Mouse (Mus musculus): ENCODE results near the gene Fam207a. TPM values are rescaled to one million over a fixed set of nuclear protein-coding genes. Genes with fewer than 3 reads are reported as not detected.

The Fam207a gene
- total and polyA plus RNA-seq, 3 experiments: 8.2 to 10.4 (median 10.3) TPM

GRCm38 (mm10) chr10:77557641-77558040 lies 42.1 kb upstream of the Fam207a start:
- Histone ChIP-seq H3K9ac (ENCODE audit: low read depth, low read length) (no peak overlapping the region), H3K27me3 (ENCODE audit: control insufficient read depth, insufficient read depth, low read length) (no peaks in the 10 kb centered on the region), H3K4me3 (no peak overlapping the region), H3K27ac (no peak overlapping the region), H3K4me1 (ENCODE audit: control insufficient read depth, insufficient read depth, low read length) (no peaks in the 10 kb centered on the region), H3K79me2 (replicated peaks; ENCODE audit: control insufficient read depth, insufficient read depth, low read length) (no peaks in the 10 kb centered on the region), H3K36me3 (ENCODE audit: control insufficient read depth, insufficient read depth, low read length) (no peaks in the 10 kb centered on the region)
- TF ChIP-seq CTCF (IDR thresholded peaks at IDR 0.05) (peak; percentile 59), EP300 (IDR thresholded peaks at IDR 0.05; ENCODE audit: insufficient read depth, low read depth, low read length) (no peak)
- no peak for DNase-seq
- intact Hi-C loops (cut with DNase I): loop anchor here (2.0 kb wide), 1 partner anchor 41 kb away; no protein-coding TSS in a partner anchor
- 89% methylated on average over 4 of the region's 4 CpGs for WGBS

- H3K4me3 ChIP-seq: no peak overlapping the region
- no peaks in the 10 kb centered on the region for H3K79me2 ChIP-seq (replicated peaks; ENCODE audit: control insufficient read depth, insufficient read depth, low read length)
- DNase-seq: no peak
- intact Hi-C loops (cut with DNase I): loop anchor here (2.0 kb wide), 1 partner anchor 40 kb away; no protein-coding TSS in a partner anchor
- TF ChIP-seq POLR2A (IDR thresholded peaks at IDR 0.05; ENCODE audit: insufficient read depth, low read depth, low read length) (no peak), CTCF (IDR thresholded peaks at IDR 0.05) (no peak), EP300 (IDR thresholded peaks at IDR 0.05; ENCODE audit: insufficient read depth, low read depth, low read length) (no peak)
- H3K27ac ChIP-seq: no peak overlapping the region
- H3K9ac ChIP-seq (ENCODE audit: low read depth, low read length): no peak overlapping the region
- no peaks in the 10 kb centered on the region for H3K36me3 ChIP-seq (ENCODE audit: control insufficient read depth, insufficient read depth, low read length)
- no peaks in the 10 kb centered on the region for H3K27me3 ChIP-seq (ENCODE audit: control insufficient read depth, insufficient read depth, low read length)
- no peaks in the 10 kb centered on the region for H3K4me1 ChIP-seq (ENCODE audit: control insufficient read depth, insufficient read depth, low read length)
- 87% methylated on average over 7 of the region's 7 CpGs for WGBS
Measured at GRCm38 (mm10) chr10:77556631-77557030, 41.0 kb upstream of the Fam207a start.

GRCm38 (mm10) chr10:77554918-77555317 lies 39.3 kb upstream of the Fam207a start:
- no peak overlapping the region for H3K4me3 ChIP-seq
- TF ChIP-seq POLR2A (IDR thresholded peaks at IDR 0.05; ENCODE audit: insufficient read depth, low read depth, low read length): no peak
- no peak for TF ChIP-seq EP300 (IDR thresholded peaks at IDR 0.05; ENCODE audit: insufficient read depth, low read depth, low read length)
- no peak for TF ChIP-seq CTCF (IDR thresholded peaks at IDR 0.05)
- 79% methylated on average over 4 of the region's 4 CpGs for WGBS
- no peak overlapping the region for H3K27ac ChIP-seq
- H3K4me1 ChIP-seq (ENCODE audit: control insufficient read depth, insufficient read depth, low read length): no peaks in the 10 kb centered on the region
- H3K9ac ChIP-seq (ENCODE audit: low read depth, low read length): no peak overlapping the region
- H3K36me3 ChIP-seq (ENCODE audit: control insufficient read depth, insufficient read depth, low read length): no peaks in the 10 kb centered on the region
- DNase-seq: no peak
- H3K27me3 ChIP-seq (ENCODE audit: control insufficient read depth, insufficient read depth, low read length): no peaks in the 10 kb centered on the region
- intact Hi-C loops (cut with DNase I): no loop called here
- H3K79me2 ChIP-seq (replicated peaks; ENCODE audit: control insufficient read depth, insufficient read depth, low read length): no peaks in the 10 kb centered on the region

- DNase-seq: no peak
- WGBS: 86% methylated on average over 4 of the region's 4 CpGs
- intact Hi-C loops (cut with DNase I): no loop called here
- H3K79me2 ChIP-seq (replicated peaks; ENCODE audit: control insufficient read depth, insufficient read depth, low read length): no peaks in the 10 kb centered on the region
- no peaks in the 10 kb centered on the region for H3K27me3 ChIP-seq (ENCODE audit: control insufficient read depth, insufficient read depth, low read length)
- TF ChIP-seq CTCF (IDR thresholded peaks at IDR 0.05) (no peak), POLR2A (IDR thresholded peaks at IDR 0.05; ENCODE audit: insufficient read depth, low read depth, low read length) (no peak), EP300 (IDR thresholded peaks at IDR 0.05; ENCODE audit: insufficient read depth, low read depth, low read length) (no peak)
- no peaks in the 10 kb centered on the region for H3K36me3 ChIP-seq (ENCODE audit: control insufficient read depth, insufficient read depth, low read length)
- H3K4me1 ChIP-seq (ENCODE audit: control insufficient read depth, insufficient read depth, low read length): no peaks in the 10 kb centered on the region
- no peak overlapping the region for H3K9ac ChIP-seq (ENCODE audit: low read depth, low read length)
- no peak overlapping the region for H3K27ac ChIP-seq
- no peak overlapping the region for H3K4me3 ChIP-seq
Measured at GRCm38 (mm10) chr10:77553285-77553684, 37.7 kb upstream of the Fam207a start.

- Histone ChIP-seq H3K36me3 (ENCODE audit: control insufficient read depth, insufficient read depth, low read length) (no peaks in the 10 kb centered on the region), H3K79me2 (replicated peaks; ENCODE audit: control insufficient read depth, insufficient read depth, low read length) (no peaks in the 10 kb centered on the region), H3K27ac (no peak overlapping the region), H3K27me3 (ENCODE audit: control insufficient read depth, insufficient read depth, low read length) (no peaks in the 10 kb centered on the region), H3K4me1 (ENCODE audit: control insufficient read depth, insufficient read depth, low read length) (no peaks in the 10 kb centered on the region), H3K9ac (ENCODE audit: low read depth, low read length) (no peak overlapping the region), H3K4me3 (no peak overlapping the region)
- TF ChIP-seq POLR2A (IDR thresholded peaks at IDR 0.05; ENCODE audit: insufficient read depth, low read depth, low read length) (no peak), EP300 (IDR thresholded peaks at IDR 0.05; ENCODE audit: insufficient read depth, low read depth, low read length) (no peak), CTCF (IDR thresholded peaks at IDR 0.05) (no peak)
- 89% methylated on average over 5 of the region's 5 CpGs for WGBS
- DNase-seq: no peak
- intact Hi-C loops (cut with DNase I): no loop called here
Measured at GRCm38 (mm10) chr10:77552162-77552561, 36.6 kb upstream of the Fam207a start.

GRCm38 (mm10) chr10:77550874-77551273 lies 35.3 kb upstream of the Fam207a start:
- TF ChIP-seq POLR2A (IDR thresholded peaks at IDR 0.05; ENCODE audit: insufficient read depth, low read depth, low read length): no peak
- no peak for TF ChIP-seq CTCF (IDR thresholded peaks at IDR 0.05)
- TF ChIP-seq EP300 (IDR thresholded peaks at IDR 0.05; ENCODE audit: insufficient read depth, low read depth, low read length): no peak
- WGBS: 75% methylated on average over 11 of the region's 11 CpGs

More at GRCm38 (mm10) chr10:77550874-77551273, 35.3 kb upstream of the Fam207a start:
- Histone ChIP-seq H3K79me2 (replicated peaks; ENCODE audit: control insufficient read depth, insufficient read depth, low read length) (no peaks in the 10 kb centered on the region), H3K4me3 (no peak overlapping the region), H3K27ac (no peak overlapping the region), H3K27me3 (ENCODE audit: control insufficient read depth, insufficient read depth, low read length) (no peaks in the 10 kb centered on the region), H3K36me3 (ENCODE audit: control insufficient read depth, insufficient read depth, low read length) (no peaks in the 10 kb centered on the region), H3K4me1 (ENCODE audit: control insufficient read depth, insufficient read depth, low read length) (no peaks in the 10 kb centered on the region), H3K9ac (ENCODE audit: low read depth, low read length) (no peak overlapping the region)
- intact Hi-C loops (cut with DNase I): no loop called here
- DNase-seq: peak in 1 of 2 experiments; percentile 60

Measured in heart, adult 2 months (tissue).